Mouse (Mus musculus) liver, embryonic 14.5 days (tissue): ENCODE results near the gene Fdps. TPM values are rescaled to one million over a fixed set of nuclear protein-coding genes. Genes with fewer than 3 reads are reported as not detected.

Source experiments
- ATAC-seq: fragments of 200-750 bp; cut with Nextera tagmentation; 2 replicates; pipeline ENCODE4 v1.8.0; 2017; ENCODE audit warnings: moderate number of reproducible peaks, mild to moderate bottlenecking, moderate library complexity; ENCODE audit not compliant: insufficient read depth
- DNase-seq, 3 experiments: peaks; one replicate each; pipeline ENCODE4 v3.0.0-alpha.2; 2012 to 2013; ENCODE audit warnings: low read depth in 3 of 3, low spot score in 3 of 3
- H3K27ac ChIP-seq: fragments of 300-500 bp; sonication (generic); 2 replicates; pipeline ENCODE4 v1.5.1; 2014; ENCODE audit warnings: moderate library complexity, mild to moderate bottlenecking, control low read depth, inconsistent platforms
- H3K27me3 ChIP-seq: fragments of 300-500 bp; sonication (generic); 2 replicates; pipeline ENCODE4 v1.6.1; 2014; ENCODE audit warnings: mild to moderate bottlenecking, low read length, moderate library complexity; ENCODE audit not compliant: control insufficient read depth, insufficient read depth
- H3K36me3 ChIP-seq: fragments of 300-500 bp; sonication (generic); replicated peaks from 2 replicates; pipeline ENCODE4 v1.6.1; 2014; ENCODE audit warnings: low read depth; ENCODE audit not compliant: control insufficient read depth, insufficient read depth
- H3K4me1 ChIP-seq, 2 experiments: fragments of 200-500 bp in 1 of 2; fragments of 300-500 bp in 1 of 2; sonication (generic) in 1 of 2; replicated peaks; 2 replicates each; pipeline ENCODE4 v1.6.1; 2012 to 2014; ENCODE audit warnings: antibody characterized with exemption in 1 of 2, inconsistent platforms in 1 of 2, low read length in 1 of 2; ENCODE audit not compliant: control insufficient read depth in 2 of 2, insufficient read depth in 2 of 2
- H3K4me2 ChIP-seq: fragments of 300-500 bp; sonication (generic); 2 replicates; pipeline ENCODE4 v1.6.1; 2014; ENCODE audit warnings: low read depth, mild to moderate bottlenecking, control low read depth, moderate library complexity
- H3K4me3 ChIP-seq, 2 experiments: fragments of 200-500 bp in 1 of 2; fragments of 300-500 bp in 1 of 2; sonication (generic) in 1 of 2; 2 replicates each; pipeline ENCODE4 v1.5.1; 2012 to 2014; ENCODE audit warnings: low read depth in 2 of 2, low read length in 2 of 2, mild to moderate bottlenecking in 2 of 2, control low read depth in 1 of 2, inconsistent platforms in 1 of 2, moderate library complexity in 1 of 2; ENCODE audit not compliant: insufficient read depth in 1 of 2
- H3K9ac ChIP-seq: fragments of 300-500 bp; sonication (generic); replicated peaks from 2 replicates; pipeline ENCODE4 v1.6.1; 2014; ENCODE audit warnings: mild to moderate bottlenecking, control low read depth, moderate library complexity
- H3K9me3 ChIP-seq: fragments of 300-500 bp; sonication (generic); 2 replicates; pipeline ENCODE4 v1.6.1; 2016; ENCODE audit warnings: low read length, mixed read lengths; ENCODE audit not compliant: control insufficient read depth
- CTCF ChIP-seq: IDR thresholded peaks from 2 replicates; pipeline ENCODE4 v1.5.1; 2016; ENCODE audit warnings: antibody characterized with exemption, low read depth, control low read depth
- EP300 ChIP-seq: IDR thresholded peaks from 2 replicates; pipeline ENCODE4 v1.6.1; 2016; ENCODE audit warnings: antibody characterized with exemption, low read depth
- WGBS: fragments of 180-500 bp; shearing (Covaris S2); extraction: QIAGEN DNeasy Blood & Tissue Kit; methylation state at CpG from one replicate; pipeline ENCODE4 v1.1.7; 2014; ENCODE audit not compliant: insufficient replicate concordance; 5-methylcytosine and 5-hydroxymethylcytosine counted together
- polyA plus RNA-seq, 2 experiments: library from polyadenylated mRNA; depleted of rRNA in 1 of 2; stranded (reverse) in 1 of 2; unstranded in 1 of 2; fragments of >200 nt; fragmentation: Nextera tagmentation in 1 of 2; extraction: Ambion mirVana in 1 of 2; gene quantifications; 2 replicates each; pipeline versions ENCODE4 v1.2.1 to v1.2.3; 2012 to 2014

Gene Fdps
- 126 and 131 TPM in 2 replicates for polyA plus RNA-seq (2012; rRNA removed)
- polyA plus RNA-seq (2014; fragmentation: Nextera tagmentation; extraction: Ambion mirVana) = 238 and 251 TPM in 2 replicates

- Histone ChIP-seq H3K4me2 (peak within 1 kb of the TSS; percentile 88), H3K4me3 (peak within 1 kb of the TSS; percentile 60 to 95), H3K27ac (peak within 1 kb of the TSS; percentile 72), H3K4me1 (peaks cover 13 to 16% of the 10 kb centered on the region in 2 experiments), H3K27me3 (no peaks in the 10 kb centered on the region), H3K9me3 (no peaks in the 10 kb centered on the region), H3K36me3 (peaks cover 18% of the 10 kb centered on the region), H3K9ac (peak within 1 kb of the TSS; percentile 59)
- DNase-seq = peak; percentile 99 to 100 (median 100)
- 0% methylated on average over 26 of the region's 26 CpGs for WGBS
- peak; percentile 58; the same call in 1 of the 2 replicates for TF ChIP-seq CTCF
- TF ChIP-seq EP300 = no peak
- ATAC-seq = peak; percentile 98
Observed at GRCm38 (mm10) chr3:89101812-89102494, at the start of gene Fdps. Gene Fdps, minus strand, starts transcription at chr3:89101959.

DNA sequence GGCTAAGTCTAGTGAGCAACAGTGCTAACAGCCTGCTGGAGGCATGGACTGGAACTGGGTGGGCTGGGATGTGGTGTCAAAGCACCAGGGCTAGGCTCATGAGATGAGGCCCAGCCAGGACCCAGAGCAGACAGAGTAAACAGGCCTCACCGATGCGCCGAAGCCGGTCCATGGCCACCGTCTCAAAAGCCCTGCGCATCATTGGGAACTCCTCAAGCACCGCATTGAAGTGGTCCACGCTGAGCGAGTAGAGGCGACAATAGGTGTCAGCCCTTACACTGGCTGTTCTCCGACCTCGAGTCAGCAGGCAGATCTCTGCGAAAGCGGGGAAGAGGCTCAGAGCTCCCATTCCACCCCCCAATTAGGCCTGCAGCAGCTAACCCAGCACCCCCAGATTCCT lies 46.8 kb upstream of the Fdps start:
- Histone ChIP-seq H3K9ac (no peak overlapping the region), H3K4me3 (no peak overlapping the region), H3K27me3 (no peaks in the 10 kb centered on the region; the same call in 1 of the 2 replicates), H3K4me2 (peak overlapping the region; percentile 73; the same call in 1 of the 2 replicates), H3K4me1 (peaks cover 21 to 25% of the 10 kb centered on the region in 2 experiments), H3K36me3 (peaks cover 32% of the 10 kb centered on the region), H3K27ac (no peak overlapping the region), H3K9me3 (no peaks in the 10 kb centered on the region)
- DNase-seq (no peak), ATAC-seq (no peak)
- WGBS = 70% methylated on average over 14 of the region's 14 CpGs
- TF ChIP-seq EP300 = no peak
- TF ChIP-seq CTCF = no peak

- ATAC-seq = peak; percentile 62; the same call in 1 of the 2 replicates
- Histone ChIP-seq H3K27ac (peak overlapping the region; percentile 50), H3K27me3 (no peaks in the 10 kb centered on the region; the same call in 1 of the 2 replicates), H3K4me1 (peaks cover 21 to 25% of the 10 kb centered on the region in 2 experiments), H3K4me3 (peak overlapping the region; percentile 4 to 30; a peak in 3 of 4 replicates), H3K9ac (peak overlapping the region; percentile 56), H3K36me3 (peaks cover 38% of the 10 kb centered on the region), H3K9me3 (no peaks in the 10 kb centered on the region), H3K4me2 (peak overlapping the region; percentile 73)
- TF ChIP-seq CTCF = no peak
- no peak for TF ChIP-seq EP300
- WGBS = 14% methylated on average over 15 of the region's 15 CpGs
- no peak for DNase-seq
Observed at GRCm38 (mm10) chr3:89147979-89148311, 46.2 kb upstream of the Fdps start.

DNA sequence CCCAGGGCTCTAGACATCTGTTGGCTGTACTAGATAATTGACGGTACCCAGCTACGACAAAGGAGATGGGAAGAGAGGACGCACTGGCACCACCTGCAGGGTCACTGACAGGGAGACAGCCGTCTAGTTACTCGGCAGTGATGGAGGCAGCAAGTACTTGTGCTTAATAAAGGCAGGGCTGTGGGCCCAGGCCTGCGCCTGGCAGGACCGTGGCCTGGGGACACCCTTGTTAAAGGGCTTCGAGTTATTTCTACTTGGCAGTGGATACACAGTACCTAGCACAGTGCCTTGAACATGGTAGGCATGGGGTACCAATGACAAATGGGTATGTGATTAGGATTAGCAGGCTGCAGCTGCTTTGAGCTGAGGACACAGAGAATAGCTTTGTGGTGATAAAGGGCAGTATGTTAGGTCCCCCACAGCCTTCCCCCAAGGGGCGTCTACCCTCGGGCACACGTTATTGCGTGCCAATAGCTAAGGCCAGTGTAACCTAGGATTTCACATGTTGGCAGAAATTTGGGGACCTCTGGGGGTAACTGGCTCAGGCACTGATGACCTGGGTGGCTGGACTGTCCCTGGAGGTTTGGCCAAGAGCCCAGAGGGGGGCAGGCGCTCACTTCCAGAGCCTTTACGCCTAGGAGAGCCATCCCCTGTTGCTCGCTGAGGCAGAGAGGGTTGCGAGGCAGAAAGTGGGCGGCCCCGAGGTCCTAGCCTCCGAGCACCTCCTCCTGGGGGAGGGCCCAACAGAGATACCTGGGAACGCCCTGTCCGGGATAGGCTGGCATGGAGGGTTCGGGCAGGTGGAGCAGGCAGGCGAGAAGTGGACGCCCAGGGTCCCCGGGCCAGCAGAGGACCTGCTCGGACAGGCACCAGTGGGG lies 45.6 kb upstream of the Fdps start:
- Histone ChIP-seq H3K4me2 (peak overlapping the region; percentile 73), H3K9me3 (no peaks in the 10 kb centered on the region), H3K4me1 (peaks cover 19 to 22% of the 10 kb centered on the region in 2 experiments), H3K9ac (peak overlapping the region; percentile 56), H3K4me3 (peak overlapping the region; percentile 4 to 30; a peak in 3 of 4 replicates), H3K27me3 (no peaks in the 10 kb centered on the region; the same call in 1 of the 2 replicates), H3K36me3 (peaks cover 44% of the 10 kb centered on the region), H3K27ac (peak overlapping the region; percentile 67)
- DNase-seq = peak in 2 of 3 experiments; percentile 62 to 73
- 14% methylated on average over 26 of the region's 26 CpGs for WGBS
- peak; percentile 87 for ATAC-seq
- TF ChIP-seq EP300 = no peak
- TF ChIP-seq CTCF = peak; percentile 48

- no peak overlapping the region for H3K4me3 ChIP-seq
- peaks cover 60% of the 10 kb centered on the region for H3K36me3 ChIP-seq
- WGBS = 78% methylated on average over 8 of the region's 8 CpGs
- H3K9me3 ChIP-seq = no peaks in the 10 kb centered on the region
- no peak overlapping the region; the same call in 1 of the 2 replicates for H3K27ac ChIP-seq
- H3K4me1 ChIP-seq = peaks cover 14 to 15% of the 10 kb centered on the region in 2 experiments
- no peaks in the 10 kb centered on the region; the same call in 1 of the 2 replicates for H3K27me3 ChIP-seq
- H3K9ac ChIP-seq = peak overlapping the region; percentile 13; the same call in 1 of the 2 replicates
- no peak for ATAC-seq
- TF ChIP-seq CTCF (no peak), EP300 (no peak)
- no peak for DNase-seq
- H3K4me2 ChIP-seq = no peak overlapping the region
Observed at GRCm38 (mm10) chr3:89145566-89145965, 43.8 kb upstream of the Fdps start.
